Mouse (Mus musculus) bone marrow, adult 2 months (tissue): ENCODE measurements around the gene Ctss.

Experiments
- CTCF ChIP-seq: fragments of 200-500 bp; IDR thresholded peaks from 2 replicates; pipeline ENCODE4 v1.5.1; 2011; ENCODE audit warnings: low read length, control low read depth; ENCODE audit not compliant: control insufficient read depth, insufficient read depth
- POLR2A ChIP-seq: fragments of 200-500 bp; IDR thresholded peaks from 2 replicates; pipeline ENCODE4 v1.6.1; 2011; ENCODE audit warnings: low read depth, mild to moderate bottlenecking, control low read depth, low read length, borderline replicate concordance; ENCODE audit not compliant: control insufficient read depth

- no peak for TF ChIP-seq CTCF
- no peak for TF ChIP-seq POLR2A
Observed at GRCm38 (mm10) chr3:95539837-95540236, 13.3 kb downstream of the Ctss start.
